Mouse (Mus musculus): ENCODE results near the gene Hus1b.

DNA sequence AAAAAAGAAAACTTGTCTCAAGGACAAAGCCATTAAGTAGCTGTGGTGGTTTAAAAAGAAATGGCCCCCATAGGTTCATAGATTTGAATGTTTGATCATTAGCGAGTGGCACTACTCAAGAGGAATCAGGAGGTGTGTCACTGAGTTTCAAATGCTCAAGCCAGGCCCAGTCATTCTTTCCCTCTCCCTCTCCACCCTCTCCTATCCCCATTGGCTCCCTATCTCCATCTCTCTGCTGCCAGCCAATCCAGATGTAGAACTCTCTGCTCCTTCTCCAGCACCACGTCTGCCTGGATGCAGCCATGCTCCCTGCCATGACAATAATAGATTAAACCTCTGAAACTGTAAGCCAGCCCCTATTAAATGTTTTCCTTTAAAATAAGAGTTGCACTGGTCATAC lies 14.4 kb upstream of the Hus1b start:
- TF ChIP-seq CTCF (IDR thresholded peaks at IDR 0.05; ENCODE audit: low read depth, low read length): no peak
- TF ChIP-seq POLR2A (IDR thresholded peaks at IDR 0.05; ENCODE audit: extremely low read depth, insufficient read depth, low read length): no peak
